Mouse (Mus musculus): Measurements from ENCODE around the gene Fam98a.

GRCm38 (mm10) chr17:75503031-75503430 is 48.7 kb downstream of the Fam98a start:
- no peak for TF ChIP-seq CTCF (IDR thresholded peaks at IDR 0.05; ENCODE audit: insufficient read depth, low read depth, low read length)
- no peak for TF ChIP-seq POLR2A (IDR thresholded peaks at IDR 0.05; ENCODE audit: insufficient read depth, low read depth, low read length)

All from olfactory bulb, adult 2 months (tissue).